Mouse (Mus musculus) 3134 (cell line): ENCODE measurements around the gene Rmdn2.
A peak's percentile ranks its signal among the peaks of the same experiment; 100 is the strongest.

Experiments
- DNase-seq: peaks from one replicate; pipeline ENCODE4 v3.0.0-alpha.2; 2011; ENCODE audit warnings: low spot score; ENCODE audit not compliant: insufficient read length; ENCODE audit errors: extremely low read depth

Rmdn2 gene

DNA sequence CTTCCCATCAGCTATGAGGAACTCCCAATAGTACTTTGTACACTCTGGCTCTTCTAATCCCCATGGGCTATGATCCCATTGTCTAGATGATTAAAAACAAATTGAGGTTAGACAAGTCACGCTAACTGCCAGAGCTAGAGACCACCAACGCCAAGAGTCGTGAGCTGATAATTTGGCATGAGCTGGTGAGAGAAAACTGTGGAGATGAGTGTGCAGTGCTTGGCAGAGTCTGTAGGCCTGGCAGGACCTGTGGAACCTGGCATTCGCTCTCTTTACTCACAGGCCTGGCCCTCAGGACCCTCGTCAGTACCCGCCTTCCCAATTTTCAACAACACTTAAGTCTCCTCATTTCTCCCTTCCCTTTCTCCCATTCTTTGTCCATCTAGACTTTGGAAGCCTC lies 83.9 kb downstream of the Rmdn2 start:
- DNase-seq: no peak

DNA sequence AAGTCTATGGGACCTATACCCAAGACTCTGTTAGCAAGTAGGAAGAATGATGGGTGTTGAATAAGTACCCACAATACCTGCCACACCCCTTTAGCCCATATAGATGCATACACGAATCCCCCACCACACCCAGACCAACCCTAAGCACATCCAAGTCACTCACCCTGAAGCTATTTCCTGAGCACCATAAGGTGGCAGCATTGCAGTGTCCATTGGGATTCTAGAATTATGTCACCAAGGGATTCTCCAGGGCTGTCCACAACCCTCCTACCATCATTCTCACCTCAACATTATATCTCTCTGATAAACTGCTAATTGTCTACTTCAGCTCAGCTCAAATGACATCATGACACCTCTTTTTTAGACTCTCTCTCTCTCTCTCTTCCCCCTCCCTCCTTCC lies 87.5 kb downstream of the Rmdn2 start:
- DNase-seq: no peak

DNA sequence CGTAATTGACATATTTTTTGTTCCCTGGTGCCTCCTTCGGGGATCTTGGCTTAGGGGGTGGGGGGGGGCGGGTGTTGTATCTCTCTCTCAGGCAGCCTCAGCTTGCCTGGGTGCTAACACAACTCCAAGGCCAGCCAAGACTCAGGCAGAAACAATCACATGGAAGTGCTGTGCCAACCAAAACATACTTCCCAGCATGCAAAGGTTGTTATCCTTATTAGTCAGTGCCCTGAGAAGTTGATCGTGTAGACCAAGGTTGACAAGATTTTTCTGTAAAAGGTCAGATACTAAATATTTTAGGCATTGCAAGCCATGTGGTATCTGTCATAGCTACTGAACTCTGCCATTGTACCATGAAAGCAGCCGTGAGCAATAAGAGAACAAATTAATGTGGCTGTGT lies 89.2 kb downstream of the Rmdn2 start:
- peak; percentile 11 for DNase-seq

DNA sequence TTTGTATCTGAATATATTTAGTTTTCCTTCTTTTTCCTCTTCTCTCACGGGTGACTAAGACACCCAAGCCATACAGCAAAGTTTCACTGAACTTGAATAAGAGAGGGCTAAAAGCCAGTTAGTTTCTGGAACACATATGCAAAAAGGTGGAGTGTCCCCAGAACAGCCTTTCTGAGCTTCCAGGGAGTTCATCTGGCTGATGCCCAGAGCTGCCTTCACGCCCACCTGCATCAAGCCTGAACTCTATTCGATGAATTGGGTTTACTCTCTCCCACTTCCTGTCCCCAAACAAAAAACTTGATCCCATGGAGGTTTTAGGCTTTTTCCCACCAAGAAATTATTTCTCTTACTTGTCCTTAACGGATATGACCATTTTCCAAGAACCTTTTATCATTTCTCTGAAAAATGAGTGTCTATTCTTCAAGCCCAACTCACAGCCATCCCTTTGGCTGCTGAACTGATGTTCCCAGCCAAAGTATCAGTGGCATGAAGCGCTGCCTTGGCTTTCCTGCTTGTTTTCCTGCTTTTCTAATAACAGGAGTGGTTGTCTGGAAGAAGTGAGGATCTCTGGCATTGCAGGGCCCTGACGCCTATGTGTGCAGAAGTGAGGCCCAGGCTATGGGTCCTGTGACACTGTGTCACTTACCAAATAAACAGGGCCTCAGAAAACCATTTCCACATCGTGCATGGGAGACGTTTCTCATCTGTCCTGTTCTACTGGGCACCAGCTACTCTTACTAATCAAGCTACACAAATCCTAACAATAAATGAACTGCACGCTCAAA lies 94.2 kb downstream of the Rmdn2 start:
- no peak for DNase-seq

DNA sequence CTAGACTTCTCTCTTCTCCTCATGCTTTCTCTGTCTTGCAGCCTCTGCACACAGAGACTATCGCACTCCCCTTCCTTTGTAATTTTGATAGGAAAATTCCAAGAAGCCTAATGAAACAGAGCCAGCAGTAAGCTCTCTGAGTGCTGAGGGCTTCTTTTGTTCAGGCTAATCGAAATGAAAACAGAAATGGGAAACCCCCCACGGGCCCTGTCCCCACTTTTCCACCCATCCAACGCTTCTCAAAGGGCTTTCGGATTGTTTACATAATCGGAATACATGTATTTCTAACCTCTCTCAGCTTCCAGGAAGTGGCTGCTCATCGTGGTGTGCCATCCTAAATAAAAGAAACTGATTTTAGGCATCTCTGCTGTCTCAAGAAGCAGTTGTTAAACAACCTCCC lies 96.5 kb downstream of the Rmdn2 start:
- DNase-seq: no peak

DNA sequence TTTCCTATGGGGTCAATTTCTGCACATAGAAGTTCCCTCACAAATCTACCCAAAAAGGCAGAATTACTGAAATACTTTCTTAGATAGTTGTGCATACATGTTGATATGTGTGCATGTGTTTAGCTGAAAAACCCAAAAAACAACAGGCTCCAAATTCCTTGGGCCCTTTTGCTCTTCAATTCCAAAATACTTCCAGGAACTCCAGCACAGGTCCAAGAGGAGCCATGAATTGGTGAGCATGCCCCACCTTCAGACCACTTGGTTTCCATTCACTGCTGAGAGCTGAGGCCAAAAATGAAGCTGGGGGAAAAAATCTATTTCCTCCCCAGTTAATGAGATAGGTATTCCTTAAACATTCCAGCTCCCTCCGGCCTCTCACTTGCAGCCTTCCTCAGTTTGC lies 98.1 kb downstream of the Rmdn2 start:
- no peak for DNase-seq

DNA sequence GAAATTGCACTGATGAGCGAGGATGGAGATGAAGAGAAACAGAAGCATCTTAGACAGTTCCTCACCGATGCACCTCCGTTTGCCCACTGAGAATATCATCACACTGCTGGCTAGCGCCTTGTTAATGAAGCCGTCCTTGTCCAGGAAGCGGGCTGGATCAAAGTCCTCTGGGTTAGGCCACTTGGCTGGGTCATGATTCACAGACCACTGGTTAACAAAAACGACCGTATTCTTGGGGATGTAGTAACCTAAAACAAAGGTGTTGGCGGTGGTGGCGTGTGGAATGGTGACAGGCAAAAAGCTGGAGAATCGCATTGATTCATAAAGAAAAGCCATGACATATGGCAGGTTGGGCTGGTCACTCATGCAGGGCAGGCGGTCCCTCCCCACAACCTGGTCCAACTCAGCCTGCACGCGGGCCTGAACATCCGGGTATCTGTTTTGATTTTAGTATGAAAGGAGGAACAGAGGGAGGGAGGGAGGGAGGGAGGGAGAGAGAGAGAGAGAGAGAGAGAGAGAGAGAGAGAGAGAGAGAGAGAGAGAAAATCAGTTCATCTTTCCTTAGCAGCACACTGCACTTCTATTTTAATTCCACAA lies 98.7 kb downstream of the Rmdn2 start:
- no peak for DNase-seq

DNA sequence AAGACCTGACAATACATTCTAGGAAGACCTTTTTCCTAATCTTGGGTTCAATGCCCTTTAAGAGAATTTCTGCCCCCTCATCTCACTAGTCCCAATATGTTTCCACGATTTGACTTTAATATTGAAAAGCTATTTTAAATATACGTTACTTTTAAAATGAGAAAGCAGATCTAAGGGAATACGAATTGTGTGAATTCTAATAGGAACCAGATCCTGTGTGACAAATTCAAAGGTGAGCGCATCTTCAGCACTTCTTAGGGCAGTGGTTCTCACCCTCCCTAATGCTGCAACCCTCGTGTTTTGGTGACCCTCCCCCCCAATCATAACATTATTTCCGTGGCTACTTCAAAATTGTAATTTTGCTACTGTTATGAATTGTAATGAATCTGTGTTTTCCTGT lies 100.3 kb downstream of the Rmdn2 start:
- no peak for DNase-seq

DNA sequence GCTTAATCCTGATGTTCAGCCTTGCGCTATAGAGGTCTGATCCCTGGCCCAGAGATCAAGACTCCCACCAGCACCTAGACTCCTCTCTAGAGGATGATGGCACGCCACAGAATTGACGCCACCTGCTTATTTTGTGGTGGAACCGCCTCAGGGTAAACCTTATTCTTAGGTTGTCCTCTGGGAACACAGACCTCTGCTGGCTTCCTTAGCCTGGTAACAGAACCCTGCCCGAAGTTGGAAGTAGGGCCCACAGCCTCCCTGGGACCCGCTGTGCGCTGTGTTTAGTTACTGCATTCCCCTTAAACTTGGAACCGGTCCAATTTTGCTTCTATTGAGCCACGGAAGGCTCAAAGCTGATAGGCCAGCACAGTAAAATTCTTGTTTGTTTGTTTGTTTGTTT lies 100.9 kb downstream of the Rmdn2 start:
- no peak for DNase-seq

DNA sequence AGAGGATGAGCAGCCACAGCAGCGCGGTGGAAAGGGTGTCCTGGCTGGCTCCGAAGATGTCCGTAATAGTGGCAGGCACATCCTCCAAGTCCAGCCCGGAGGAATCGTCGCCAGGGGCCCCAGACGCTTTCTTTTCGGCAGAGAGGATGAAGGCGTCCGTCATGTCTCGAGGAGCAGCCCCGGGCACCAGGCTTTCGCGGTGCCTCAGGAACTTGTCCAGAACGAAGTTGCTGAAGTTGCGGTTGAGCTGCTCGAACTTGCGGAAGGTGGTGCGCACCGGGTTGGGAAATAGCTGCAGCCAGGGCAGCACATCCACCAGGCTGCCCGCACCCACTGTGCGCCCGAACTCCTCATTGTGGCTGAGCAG lies 101.6 kb downstream of the Rmdn2 start:
- peak; percentile 13 for DNase-seq

DNA sequence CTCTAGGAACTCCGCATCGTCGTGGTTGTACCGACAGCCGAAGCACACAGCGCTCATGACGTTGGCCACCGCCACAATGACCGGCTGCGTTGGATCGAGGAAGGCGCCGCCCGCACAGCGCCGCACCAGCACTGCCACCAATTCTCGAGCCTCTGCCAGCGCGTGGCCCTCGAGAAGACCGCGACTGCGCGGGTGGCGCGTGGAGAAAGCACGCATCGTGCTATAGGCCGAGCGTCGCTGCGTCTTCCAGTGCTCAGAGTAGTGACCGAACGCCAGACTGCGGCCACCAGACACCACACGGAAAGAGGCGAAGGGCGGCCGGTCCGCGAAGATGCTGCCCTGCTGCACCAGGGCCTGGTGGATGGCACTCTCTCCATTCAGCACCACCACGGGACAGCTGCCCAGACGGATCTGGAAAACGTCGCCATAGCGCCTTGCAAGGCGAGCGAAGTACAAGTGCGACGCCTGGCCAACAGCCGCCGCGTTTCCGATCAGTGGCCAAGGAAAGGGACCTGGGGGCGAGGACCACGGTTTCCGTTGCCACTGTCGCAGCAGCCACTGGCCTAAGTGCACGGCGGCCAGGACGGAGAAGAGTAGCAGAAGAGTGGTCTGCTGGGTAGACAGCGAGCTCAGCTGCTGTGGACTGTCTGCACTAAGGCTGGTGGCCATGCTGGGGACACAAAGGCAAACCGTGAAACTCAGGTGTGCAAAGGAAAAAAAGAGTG lies 102.1 kb downstream of the Rmdn2 start:
- DNase-seq: peak; percentile 10

DNA sequence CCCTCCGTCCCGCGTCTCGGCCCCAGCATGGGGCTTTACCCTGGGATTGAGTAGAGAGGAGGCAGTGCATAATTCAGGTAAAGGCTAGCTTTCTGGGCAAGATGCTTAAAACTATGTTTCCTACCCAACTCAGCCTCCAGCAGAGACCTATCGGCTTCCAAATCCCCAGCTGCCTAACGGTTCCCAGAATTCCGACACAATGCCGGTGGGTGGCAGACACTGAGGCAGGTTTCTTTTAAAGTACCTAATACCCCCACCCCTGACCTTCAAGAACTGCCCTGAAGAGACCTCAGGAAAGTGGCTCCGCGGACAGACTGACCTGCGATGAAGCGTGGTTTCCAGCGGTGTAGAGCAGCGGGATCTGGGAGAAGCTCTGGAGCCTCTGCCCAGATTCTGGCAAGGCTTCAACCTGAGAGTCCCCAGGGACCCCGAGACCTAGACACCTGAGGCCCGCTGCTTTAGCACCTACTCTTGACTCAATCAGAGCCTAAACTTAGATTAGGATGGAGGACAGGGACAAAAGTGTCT lies 102.8 kb downstream of the Rmdn2 start:
- DNase-seq: no peak

DNA sequence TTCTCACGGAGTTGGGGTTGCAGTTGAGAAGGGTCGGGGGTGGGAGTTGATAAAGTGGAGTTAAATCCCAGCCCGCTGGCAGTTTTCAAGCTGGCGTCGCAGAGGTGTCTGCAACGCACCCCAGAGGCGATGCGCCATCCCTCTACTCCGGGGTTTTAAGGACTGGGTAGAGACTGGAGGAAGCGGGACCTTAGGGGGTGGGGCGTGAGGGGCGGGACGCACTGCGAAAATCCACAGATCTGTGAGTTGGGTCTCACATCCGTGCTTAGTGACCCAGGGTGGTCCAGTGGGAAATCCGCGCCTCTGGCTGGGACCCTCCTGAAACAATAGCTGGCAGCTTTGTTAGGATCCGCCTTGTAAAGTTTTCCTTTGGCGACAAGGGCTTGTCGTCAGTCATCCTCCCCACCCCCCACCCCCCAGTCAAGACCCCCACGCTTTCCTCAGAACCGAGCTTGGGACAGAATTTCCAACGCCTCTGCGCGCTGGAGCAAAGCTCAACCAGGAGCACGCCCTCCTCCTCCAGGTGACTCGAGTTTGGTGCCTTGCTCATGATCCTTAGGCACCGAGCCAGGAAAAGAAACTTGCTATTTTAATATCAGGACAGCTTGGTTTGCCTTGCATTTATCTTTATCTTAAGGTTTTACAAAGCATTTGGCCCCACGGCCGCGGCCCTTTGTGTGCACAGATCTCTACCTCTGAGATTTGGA lies 103.4 kb downstream of the Rmdn2 start, which contains the start of gene Cyp1b1:
TSS of gene Cyp1b1 (minus strand) at position 131 of the 707 bp plus-strand sequence.
- DNase-seq: peak; percentile 9

DNA sequence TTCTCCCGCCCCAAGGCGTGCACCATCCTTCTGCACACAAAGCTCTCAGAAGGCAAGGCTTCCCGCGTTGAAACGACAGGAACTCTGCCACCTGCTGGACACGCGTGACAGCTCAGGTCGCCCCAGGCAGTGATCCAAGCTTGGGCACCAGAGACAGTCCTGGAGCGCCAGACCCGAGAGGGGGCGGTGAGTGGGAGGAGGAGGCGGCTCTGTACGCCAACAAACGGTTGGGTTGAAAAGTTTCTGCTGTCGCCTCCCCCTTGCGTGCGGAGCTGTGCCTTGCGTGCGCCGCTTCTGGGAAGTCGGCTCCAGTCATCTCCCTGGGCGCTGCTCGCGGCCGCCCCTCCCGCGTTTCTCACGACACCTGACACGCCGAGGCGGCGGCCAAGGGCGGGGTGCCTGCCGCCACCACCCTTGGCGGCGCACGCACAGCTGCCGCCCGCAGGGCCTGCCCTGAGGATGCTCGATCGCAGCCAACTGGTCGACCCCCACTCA lies 104.0 kb downstream of the Rmdn2 start:
- DNase-seq: peak; percentile 72

DNA sequence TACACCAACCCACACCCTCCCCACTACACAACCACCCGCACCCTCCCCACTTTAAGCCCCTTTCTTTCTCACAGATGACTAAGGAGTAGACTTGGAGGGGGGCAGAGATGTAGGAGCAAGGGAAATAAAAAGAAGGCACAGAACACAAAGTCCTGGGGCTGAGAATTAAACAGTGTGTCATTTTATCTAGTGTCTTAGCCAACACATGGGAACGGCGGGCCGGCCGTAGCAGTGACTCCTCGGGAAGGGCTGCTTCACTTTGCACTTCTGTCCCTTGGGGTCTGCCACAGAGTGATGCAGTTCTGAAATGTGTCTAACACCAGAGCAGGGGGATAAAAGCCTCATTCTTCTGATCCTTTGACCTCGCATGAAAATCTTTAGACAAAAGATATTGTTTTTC lies 109.0 kb downstream of the Rmdn2 start:
- no peak for DNase-seq

DNA sequence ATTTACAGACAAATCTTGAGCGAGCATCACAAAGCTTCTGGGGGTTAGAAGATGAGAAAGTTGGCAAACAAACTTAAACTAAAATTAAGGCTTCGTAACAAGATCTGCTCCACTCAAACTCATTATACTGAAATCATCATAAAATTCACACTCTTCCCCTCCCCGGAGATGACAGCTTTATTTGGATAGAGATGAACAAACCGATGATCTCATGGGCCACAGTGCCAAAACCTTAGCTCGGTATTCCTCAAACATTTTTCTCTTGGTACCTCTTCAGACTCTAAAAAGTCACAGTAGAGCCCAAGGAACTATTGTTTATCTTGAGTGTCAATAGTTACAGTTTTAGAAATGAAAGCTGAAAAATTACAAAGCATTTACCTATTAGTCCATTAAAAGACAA lies 115.0 kb downstream of the Rmdn2 start:
- no peak for DNase-seq

DNA sequence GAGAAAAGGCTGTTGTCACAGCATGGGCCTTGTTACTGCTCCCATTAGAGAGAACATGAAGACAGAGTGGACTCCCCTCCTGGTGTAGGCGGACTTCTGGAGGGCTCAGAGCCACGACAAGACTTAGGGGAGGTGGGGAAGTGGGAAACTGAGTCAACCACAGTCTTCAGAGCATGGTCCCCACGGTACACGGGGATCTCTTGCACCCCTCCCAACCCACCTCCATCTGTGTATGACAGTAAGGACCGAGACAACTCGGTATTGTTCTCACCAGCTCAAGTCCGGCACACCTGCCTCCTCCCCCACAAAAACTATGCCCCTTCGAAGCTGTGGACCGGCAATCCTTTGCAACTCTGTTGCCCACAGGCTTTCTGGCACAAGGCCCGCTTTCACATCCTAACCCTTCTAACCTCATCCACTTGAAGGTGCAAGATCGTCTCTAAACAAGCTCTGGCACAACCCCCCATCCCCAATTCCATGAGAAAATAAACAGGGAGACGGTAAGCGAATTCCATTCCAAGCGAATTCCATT lies 116.5 kb downstream of the Rmdn2 start:
- no peak for DNase-seq

DNA sequence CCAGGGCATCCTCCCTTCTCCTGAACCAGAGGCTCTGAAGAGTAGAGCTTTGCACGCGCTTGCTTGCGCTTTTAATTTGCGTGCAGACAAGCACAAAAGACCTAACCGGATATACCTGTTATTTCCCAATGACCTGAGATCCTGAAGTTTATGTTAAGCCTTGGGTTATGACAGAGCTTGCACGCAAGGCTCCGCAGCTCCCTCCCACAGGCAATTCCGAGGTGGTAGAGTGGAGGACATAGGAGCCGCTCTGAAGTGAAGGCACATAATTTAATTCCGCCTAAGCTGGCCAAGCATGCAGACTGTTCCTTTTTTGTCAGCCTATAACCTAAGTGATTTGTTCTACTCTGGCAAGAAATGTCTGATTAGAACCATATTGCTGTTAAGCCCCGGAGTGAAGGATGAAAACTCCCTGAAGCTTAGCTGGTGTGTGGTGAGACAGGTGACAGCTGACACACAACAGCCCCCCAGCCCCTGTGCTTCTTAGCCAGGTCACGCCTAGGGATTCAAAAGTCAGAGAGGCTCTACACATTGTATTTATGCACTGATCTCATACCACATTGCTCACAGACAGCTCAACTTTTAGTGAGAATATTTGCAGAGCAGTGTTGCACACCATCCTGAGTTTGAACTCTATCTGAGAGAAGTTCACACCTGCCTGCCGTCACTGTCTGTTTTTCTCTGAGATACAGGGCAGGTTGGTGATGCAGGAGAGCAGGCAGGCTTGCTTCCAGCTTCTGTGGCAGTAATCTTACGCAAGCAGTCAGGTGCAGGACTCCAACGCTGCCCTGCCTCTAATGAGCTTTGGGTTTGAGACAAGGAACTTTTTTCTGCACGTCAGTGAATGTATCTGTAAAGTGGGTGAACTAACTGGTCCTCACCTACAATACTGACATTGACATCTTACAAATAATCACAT lies 117.2 kb downstream of the Rmdn2 start:
- no peak for DNase-seq

DNA sequence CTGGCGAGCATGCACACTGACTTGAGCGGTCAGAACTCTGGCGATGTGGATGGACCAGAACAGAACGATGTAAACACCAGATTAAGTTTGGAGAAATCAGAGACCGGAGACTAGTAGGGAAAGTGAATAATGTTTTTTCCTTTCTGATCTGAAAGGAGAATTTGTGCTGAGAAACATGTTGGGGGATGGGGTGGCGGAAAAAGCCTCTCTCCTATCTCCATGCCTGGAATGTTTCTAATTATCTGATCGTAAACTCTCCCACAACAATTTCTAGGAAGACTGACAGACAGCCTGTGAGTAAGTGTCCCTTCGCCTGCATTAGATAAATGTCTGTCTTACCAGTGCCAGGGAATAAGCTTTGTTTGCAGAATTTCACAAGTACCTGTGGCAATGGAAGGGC lies 119.3 kb downstream of the Rmdn2 start:
- DNase-seq: no peak

DNA sequence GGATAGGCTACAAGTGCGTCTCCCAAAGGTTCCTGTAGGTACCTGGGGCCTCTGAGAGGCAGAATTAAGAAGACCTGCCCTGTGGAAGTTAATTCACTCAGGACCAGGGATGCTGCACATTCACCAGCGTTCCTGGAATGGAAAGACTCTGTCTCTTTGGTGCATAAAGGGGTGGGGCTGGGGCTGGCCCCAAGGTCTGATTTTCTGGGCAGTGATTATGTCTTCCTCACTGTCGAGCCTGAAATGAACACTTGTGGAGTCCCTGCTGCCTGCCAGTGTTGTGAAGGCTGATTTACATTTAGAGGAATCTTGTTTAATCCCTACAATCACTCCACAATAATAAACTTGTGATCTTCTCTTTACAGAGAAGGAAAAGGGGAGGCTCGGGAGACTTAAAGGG lies 121.4 kb downstream of the Rmdn2 start:
- no peak for DNase-seq
